Mouse (Mus musculus): Measurements from ENCODE around the gene Sdr16c6.

DNA sequence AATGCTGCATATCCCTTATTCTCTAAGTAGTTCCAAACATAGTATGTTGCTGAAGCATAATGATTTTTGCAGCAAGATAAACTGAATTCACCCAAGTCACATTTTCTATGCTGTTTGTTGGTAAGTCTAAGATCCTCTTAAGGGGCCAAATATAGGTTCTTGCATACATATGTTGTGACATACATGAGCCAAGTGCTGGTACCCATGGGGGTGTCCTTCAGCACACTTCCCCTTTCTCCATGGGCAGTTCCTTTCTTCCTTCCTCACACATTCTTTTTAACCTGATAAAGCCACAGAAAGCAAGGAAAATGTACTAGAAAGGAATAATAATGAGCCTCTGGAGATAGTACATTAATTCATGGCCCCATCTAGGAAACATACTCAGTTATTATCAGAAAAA lies 2.9 kb upstream of the Sdr16c6 start:
- TF ChIP-seq POLR2A (IDR thresholded peaks at IDR 0.05; ENCODE audit: extremely low read depth, insufficient read depth, low read length), result no peak
- TF ChIP-seq CTCF (IDR thresholded peaks at IDR 0.05; ENCODE audit: low read depth, low read length), result no peak

Measured in liver, adult 2 months (tissue).